24 mouse cellular contexts compared by ENCODE assay signal in genomic region chr8:126599297-126599696, GRCm38 (mm10). TPM values are rescaled to one million over a fixed set of nuclear protein-coding genes. Genes with fewer than 3 reads are reported as not detected.
DNase-seq lines count a peak whose midpoint lies in the region; ATAC-seq and TF ChIP-seq lines count a peak whose summit lies in the region.
"Had no signal": no experiment of that assay in that cellular context is flagged by ENCODE, and none has a peak within 500 bp of the region (broad histone marks: within the 10 kb centered on the region; RNA-seq: fewer than 3 reads in every experiment).

No protein-coding gene starts in this region.

- 74% methylated on average over 4 of the region's 4 CpGs for WGBS in heart, embryonic 10.5 days
- WGBS in liver, embryonic 13.5 days (ENCODE audit: insufficient replicate concordance): 46% methylated on average over 4 of the region's 4 CpGs
- WGBS in liver, embryonic 15.5 days (ENCODE audit: insufficient replicate concordance): 39% methylated on average over 4 of the region's 4 CpGs

- peak; percentile 54 to 56; a peak in 2 of 4 replicates for TF ChIP-seq EP300 in MEL (IDR thresholded peaks at IDR 0.05; ENCODE audit: low read depth in 1 of 2, low read length in 2 of 2)

- H3K27me3 ChIP-seq in heart, embryonic 10.5 days (ENCODE audit: insufficient read depth, poor library complexity, severe bottlenecking): no peaks in the 10 kb centered on the region
- H3K27me3 ChIP-seq in MEL (ENCODE audit: control insufficient read depth in 1 of 2, insufficient read depth in 2 of 2, low read length in 2 of 2): no peaks in the 10 kb centered on the region; a peak in 1 of 4 replicates
- H3K27me3 ChIP-seq in liver, embryonic 13.5 days: no peaks in the 10 kb centered on the region
- H3K27me3 ChIP-seq in liver, embryonic 15.5 days: no peaks in the 10 kb centered on the region
- H3K27me3 ChIP-seq: CH12.LX; embryonic facial prominence, embryonic 12.5 days; forebrain, embryonic 13.5 days; forebrain, embryonic 15.5 days had no signal

- H3K4me3 ChIP-seq in heart, embryonic 10.5 days: no peak overlapping the region
- H3K4me3 ChIP-seq in MEL (ENCODE audit: control insufficient read depth in 1 of 2, insufficient read depth in 1 of 2, low read depth in 2 of 2, low read length in 2 of 2): peak overlapping the region in 1 of 2 experiments; percentile 26; a peak in 1 of 4 replicates
- H3K4me3 ChIP-seq in liver, embryonic 13.5 days (replicated peaks): no peak overlapping the region
- no peak overlapping the region for H3K4me3 ChIP-seq in liver, embryonic 15.5 days (replicated peaks)
- H3K4me3 ChIP-seq: embryonic facial prominence, embryonic 10.5 days; embryonic facial prominence, embryonic 12.5 days; forebrain, embryonic 13.5 days; forebrain, embryonic 15.5 days had no signal

- H3K79me2 ChIP-seq in MEL (ENCODE audit: control insufficient read depth, insufficient read depth, low read length, poor library complexity): peaks cover 12% of the 10 kb centered on the region

- no peak for TF ChIP-seq CTCF in MEL (IDR thresholded peaks at IDR 0.05 in 2 of 3, conservative IDR thresholded peaks at IDR 0.05 in 1 of 3; ENCODE audit: control insufficient read depth in 1 of 3, insufficient read depth in 1 of 3, low read depth in 2 of 3, low read length in 3 of 3, poor library complexity in 1 of 3, severe bottlenecking in 1 of 3)

- peaks cover 75% of the 10 kb centered on the region for H3K4me1 ChIP-seq in heart, embryonic 10.5 days
- H3K4me1 ChIP-seq in MEL (ENCODE audit: control insufficient read depth in 1 of 2, insufficient read depth in 2 of 2, low read length in 2 of 2): peaks cover 16 to 32% of the 10 kb centered on the region in 2 experiments
- H3K4me1 ChIP-seq in liver, embryonic 13.5 days (replicated peaks): peaks cover 92% of the 10 kb centered on the region
- H3K4me1 ChIP-seq in liver, embryonic 15.5 days (replicated peaks): peaks cover 82% of the 10 kb centered on the region

- H3K36me3 ChIP-seq in heart, embryonic 10.5 days: no peaks in the 10 kb centered on the region
- peaks cover 0 to 30% of the 10 kb centered on the region in 2 experiments; a peak in 2 of 4 replicates for H3K36me3 ChIP-seq in MEL (ENCODE audit: control insufficient read depth in 1 of 2, insufficient read depth in 2 of 2, low read length in 2 of 2)
- no peaks in the 10 kb centered on the region for H3K36me3 ChIP-seq in liver, embryonic 13.5 days
- H3K36me3 ChIP-seq in liver, embryonic 15.5 days (replicated peaks): no peaks in the 10 kb centered on the region
- H3K36me3 ChIP-seq: embryonic facial prominence, embryonic 10.5 days; embryonic facial prominence, embryonic 12.5 days; forebrain, embryonic 15.5 days; G1E had no signal

- H3K27ac ChIP-seq in heart, embryonic 10.5 days: peak overlapping the region; percentile 42; the same call in 1 of the 2 replicates
- H3K27ac ChIP-seq in MEL (ENCODE audit: control insufficient read depth, low read depth, low read length): peak overlapping the region; percentile 12
- peak overlapping the region; percentile 96; the same call in 1 of the 2 replicates for H3K27ac ChIP-seq in liver, embryonic 13.5 days
- 0 out of 2 replicates have a peak overlapping the region, but pooled peaks have one; percentile 11 for H3K27ac ChIP-seq in liver, embryonic 15.5 days (replicated peaks)
- H3K27ac ChIP-seq: embryonic facial prominence, embryonic 10.5 days; embryonic facial prominence, embryonic 12.5 days; forebrain, embryonic 13.5 days; forebrain, embryonic 15.5 days had no signal

- TF ChIP-seq RAD21 in MEL (IDR thresholded peaks at IDR 0.05; ENCODE audit: low read depth, low read length): no peak

- no peaks in the 10 kb centered on the region for H3K9me3 ChIP-seq in heart, embryonic 10.5 days
- H3K9me3 ChIP-seq in MEL (replicated peaks; ENCODE audit: insufficient read depth, low read length): no peaks in the 10 kb centered on the region
- no peaks in the 10 kb centered on the region for H3K9me3 ChIP-seq in liver, embryonic 13.5 days (replicated peaks)
- no peaks in the 10 kb centered on the region for H3K9me3 ChIP-seq in liver, embryonic 15.5 days (replicated peaks)
- H3K9me3 ChIP-seq: embryonic facial prominence, embryonic 10.5 days; embryonic facial prominence, embryonic 12.5 days; forebrain, embryonic 13.5 days; forebrain, embryonic 15.5 days; G1E had no signal

- H3K9ac ChIP-seq in MEL (ENCODE audit: control insufficient read depth, low read depth, low read length, poor library complexity, severe bottlenecking): peak overlapping the region; percentile 46
- H3K9ac ChIP-seq in liver, embryonic 13.5 days: no peak overlapping the region
- no peak overlapping the region for H3K9ac ChIP-seq in liver, embryonic 15.5 days
- H3K9ac ChIP-seq: embryonic facial prominence, embryonic 12.5 days; forebrain, embryonic 13.5 days; forebrain, embryonic 15.5 days; forebrain, postnatal 0 days had no signal

- no peak for TF ChIP-seq POLR2A in MEL (IDR thresholded peaks at IDR 0.05; ENCODE audit: control insufficient read depth in 1 of 2, insufficient read depth in 1 of 2, low read depth in 1 of 2, low read length in 2 of 2, poor library complexity in 1 of 2)

- no peak for ATAC-seq in liver, embryonic 13.5 days (ENCODE audit: low read depth)
- no peak for ATAC-seq in liver, embryonic 15.5 days (ENCODE audit: insufficient read depth)
- ATAC-seq: CD4-positive, CD25-positive, alpha-beta regulatory T cell, adult 4 months; forebrain, embryonic 13.5 days; forebrain, embryonic 15.5 days; forebrain, postnatal 0 days had no signal

- no peak for DNase-seq in heart, embryonic 10.5 days (ENCODE audit: low spot score)
- no peak for DNase-seq in heart, adult 8-10 months (ENCODE audit: low spot score)
- peak; percentile 58 for DNase-seq in MEL (ENCODE audit: low read depth, low spot score)
- DNase-seq in liver, embryonic 13.5 days: no peak
- no peak for DNase-seq in cerebellum, postnatal 25 days
- no peak for DNase-seq in kidney, postnatal 36 days
- no peak for DNase-seq in cerebellum, adult 11-12 months
- DNase-seq: adrenal gland, adult 2 months; adrenal gland, postnatal 10 days; adrenal gland, postnatal 25 days; B cell, adult 2 months; cerebellum, adult 11 months; cerebellum, adult 2 months; cerebellum, adult 9-10 months; cerebellum, postnatal 10 days; forebrain, postnatal 0 days had no signal

- H3K4me2 ChIP-seq in liver, embryonic 13.5 days: no peak overlapping the region
- H3K4me2 ChIP-seq in liver, embryonic 15.5 days: no peak overlapping the region
- H3K4me2 ChIP-seq: embryonic facial prominence, embryonic 12.5 days; forebrain, embryonic 13.5 days; forebrain, embryonic 15.5 days had no signal

TF ChIP-seq in MEL, 35 proteins besides CTCF, POLR2A, EP300 and RAD21:
- TF ChIP-seq BHLHE40 (IDR thresholded peaks at IDR 0.05; ENCODE audit: borderline replicate concordance, low read depth, low read length) (peak; percentile 66; the same call in 1 of the 2 replicates), TCF12 (IDR thresholded peaks at IDR 0.05; ENCODE audit: low read depth, low read length) (peak; percentile 49), NRF1 (IDR thresholded peaks at IDR 0.05; ENCODE audit: insufficient read depth, low read depth, low read length, poor library complexity, severe bottlenecking) (no peak), MXI1 (IDR thresholded peaks at IDR 0.05; ENCODE audit: low read depth, low read length) (no peak), ETS1 (IDR thresholded peaks at IDR 0.05; ENCODE audit: low read depth, low read length) (peak; percentile 33; the same call in 1 of the 2 replicates), GATA1 (IDR thresholded peaks at IDR 0.05; ENCODE audit: low read depth, low read length) (peak; percentile 35; the same call in 1 of the 2 replicates), UBTF (IDR thresholded peaks at IDR 0.05; ENCODE audit: borderline replicate concordance, insufficient read depth, low read depth, low read length) (no peak), POLR2AphosphoS2 (IDR thresholded peaks at IDR 0.05; ENCODE audit: low read length) (no peak), E2F4 (IDR thresholded peaks at IDR 0.05; ENCODE audit: borderline replicate concordance, low read depth, low read length) (no peak), ZKSCAN1 (IDR thresholded peaks at IDR 0.05; ENCODE audit: low read depth, low read length) (no peak)

RNA-seq across cellular contexts. Expression of gene Irf2bp2, which starts 5.5 kb away (rescaled TPM):
- 4.6 and 6.5 TPM in 2 replicates for polyA plus RNA-seq in heart, embryonic 10.5 days (2016; fragmentation: Nextera tagmentation; extraction: Ambion mirVana)
- total RNA-seq in heart, adult 8-10 months (2022): 10 to 100 TPM; 41.8 to 60.9 (median 50.3) TPM
- total RNA-seq in MEL (2012; rRNA removed): 30.4 and 37.2 TPM in 2 replicates
- 10 to 100 TPM in 1 of 2 experiments, not detected in 1; 17.1 TPM for polyA plus RNA-seq in MEL (2012; ENCODE audit: insufficient read depth in 1 of 2, insufficient read length in 2 of 2, low read depth in 1 of 2, low replicate concordance in 2 of 2, missing spikeins in 1 of 2)
- polyA plus RNA-seq in liver, embryonic 13.5 days (2015; fragmentation: Nextera tagmentation; extraction: Ambion mirVana): 3.8 and 4.0 TPM in 2 replicates
- 3.8 and 4.0 TPM in 2 replicates for polyA plus RNA-seq in liver, embryonic 15.5 days (2015; fragmentation: Nextera tagmentation; extraction: Ambion mirVana)

Comparison
In these comparisons a context has a peak if more than half of its experiments do, and no peak if none do; other contexts are left out.
1. H3K27ac ChIP-seq: peak in every context shown above with its lines; median percentile 96 in liver, embryonic 13.5 days; 42 in heart, embryonic 10.5 days; 12 in MEL; 11 in liver, embryonic 15.5 days.